Mouse (Mus musculus) neural tube, embryonic 13.5 days (tissue): ENCODE results near the gene Klhl2. TPM values are rescaled to one million over a fixed set of nuclear protein-coding genes. Genes with fewer than 3 reads are reported as not detected.
A peak's percentile ranks its signal among the peaks of the same experiment; 100 is the strongest.

Source experiments
- ATAC-seq: fragments of 200-750 bp; cut with Nextera tagmentation; 2 replicates; pipeline ENCODE4 v1.8.0; 2017; ENCODE audit warnings: low read depth, mild to moderate bottlenecking, moderate TSS enrichment, moderate library complexity
- H3K27ac ChIP-seq: fragments of 300-500 bp; sonication (generic); replicated peaks from 2 replicates; pipeline ENCODE4 v1.5.1; 2015; ENCODE audit warnings: moderate library complexity, mild to moderate bottlenecking, inconsistent platforms
- H3K27me3 ChIP-seq: fragments of 300-500 bp; sonication (generic); 2 replicates; pipeline ENCODE4 v1.6.1; 2015; ENCODE audit warnings: mild to moderate bottlenecking, inconsistent platforms
- H3K36me3 ChIP-seq: fragments of 300-500 bp; sonication (generic); 2 replicates; pipeline ENCODE4 v1.6.1; 2015; ENCODE audit warnings: mild to moderate bottlenecking, inconsistent platforms
- H3K4me1 ChIP-seq: fragments of 300-500 bp; sonication (generic); replicated peaks from 2 replicates; pipeline ENCODE4 v1.6.1; 2015; ENCODE audit warnings: inconsistent platforms
- H3K4me2 ChIP-seq: fragments of 300-500 bp; sonication (generic); 2 replicates; pipeline ENCODE4 v1.6.1; 2015; ENCODE audit warnings: inconsistent platforms, mild to moderate bottlenecking, moderate library complexity
- H3K4me3 ChIP-seq: fragments of 300-500 bp; sonication (generic); 2 replicates; pipeline ENCODE4 v1.5.1; 2015; ENCODE audit warnings: mild to moderate bottlenecking, inconsistent platforms
- H3K9ac ChIP-seq: fragments of 300-500 bp; sonication (generic); 2 replicates; pipeline ENCODE4 v1.6.1; 2015; ENCODE audit warnings: moderate library complexity, mild to moderate bottlenecking, inconsistent platforms
- H3K9me3 ChIP-seq: fragments of 300-500 bp; sonication (generic); 2 replicates; pipeline ENCODE4 v1.6.1; 2016; ENCODE audit warnings: inconsistent platforms
- WGBS: fragments of 180-500 bp; shearing (Covaris S2); methylation state at CpG from one replicate; pipeline ENCODE4 v1.1.7; 2015; 5-methylcytosine and 5-hydroxymethylcytosine counted together
- polyA plus RNA-seq: library from polyadenylated mRNA; unstranded; fragments of >200 nt; fragmentation: Nextera tagmentation; extraction: Ambion mirVana; gene quantifications from 2 replicates; pipeline ENCODE4 v1.2.1, GENCODE M21; 2015

The Klhl2 gene
- polyA plus RNA-seq, 1 experiment from 2014 or later = 32.3 TPM

- Histone ChIP-seq H3K27ac (no peak overlapping the region), H3K4me1 (no peaks in the 10 kb centered on the region), H3K9me3 (no peaks in the 10 kb centered on the region), H3K9ac (no peak overlapping the region), H3K4me3 (no peak overlapping the region), H3K4me2 (no peak overlapping the region), H3K27me3 (no peaks in the 10 kb centered on the region), H3K36me3 (peaks cover 71% of the 10 kb centered on the region)
- 86% methylated on average over 7 of the region's 7 CpGs for WGBS
- no peak for ATAC-seq
Observed at GRCm38 (mm10) chr8:64717868-64718267, 131.9 kb downstream of the Klhl2 start.

- Histone ChIP-seq H3K4me2 (no peak overlapping the region), H3K4me1 (no peaks in the 10 kb centered on the region), H3K27me3 (no peaks in the 10 kb centered on the region), H3K9me3 (no peaks in the 10 kb centered on the region), H3K27ac (no peak overlapping the region), H3K4me3 (no peak overlapping the region), H3K9ac (no peak overlapping the region), H3K36me3 (peaks cover 22% of the 10 kb centered on the region)
- WGBS = 93% methylated on average over 7 of the region's 7 CpGs
- ATAC-seq = no peak
Observed at GRCm38 (mm10) chr8:64712499-64712898, 137.3 kb downstream of the Klhl2 start.

GRCm38 (mm10) chr8:64711544-64711943 lies 138.3 kb downstream of the Klhl2 start:
- Histone ChIP-seq H3K9me3 (no peaks in the 10 kb centered on the region), H3K4me3 (no peak overlapping the region), H3K4me2 (no peak overlapping the region), H3K36me3 (peaks cover 13% of the 10 kb centered on the region), H3K27ac (no peak overlapping the region), H3K4me1 (no peaks in the 10 kb centered on the region), H3K27me3 (no peaks in the 10 kb centered on the region), H3K9ac (no peak overlapping the region)
- WGBS = 38% methylated on average over 1 of the region's 1 CpGs
- no peak for ATAC-seq

GRCm38 (mm10) chr8:64707481-64707880 lies 142.3 kb downstream of the Klhl2 start:
- Histone ChIP-seq H3K4me2 (no peak overlapping the region), H3K4me1 (no peaks in the 10 kb centered on the region), H3K27me3 (no peaks in the 10 kb centered on the region), H3K27ac (no peak overlapping the region), H3K9me3 (no peaks in the 10 kb centered on the region), H3K9ac (no peak overlapping the region), H3K4me3 (no peak overlapping the region), H3K36me3 (no peaks in the 10 kb centered on the region)
- ATAC-seq = no peak

GRCm38 (mm10) chr8:64703191-64703590 lies 146.6 kb downstream of the Klhl2 start:
- no peak for ATAC-seq
- 88% methylated on average over 1 of the region's 1 CpGs for WGBS
- Histone ChIP-seq H3K9me3 (no peaks in the 10 kb centered on the region), H3K27ac (no peak overlapping the region), H3K4me2 (no peak overlapping the region), H3K4me3 (no peak overlapping the region), H3K36me3 (no peaks in the 10 kb centered on the region), H3K4me1 (no peaks in the 10 kb centered on the region), H3K9ac (no peak overlapping the region), H3K27me3 (no peaks in the 10 kb centered on the region)

- peak within 1 kb of the TSS; percentile 99 for H3K27ac ChIP-seq
- H3K9me3 ChIP-seq = no peaks in the 10 kb centered on the region
- peak within 1 kb of the TSS; percentile 74 for H3K4me3 ChIP-seq
- H3K4me1 ChIP-seq = peaks cover 33% of the 10 kb centered on the region
- H3K4me2 ChIP-seq = peak within 1 kb of the TSS; percentile 57
- no peaks in the 10 kb centered on the region for H3K36me3 ChIP-seq
- peak within 1 kb of the TSS; percentile 96 for H3K9ac ChIP-seq
- ATAC-seq = peak; percentile 99
- under 1% methylated on average over 54 of the region's 54 CpGs for WGBS
- H3K27me3 ChIP-seq = no peaks in the 10 kb centered on the region
Observed at GRCm38 (mm10) chr8:64692651-64693201, 157.1 kb downstream of the Klhl2 start, which contains the start of gene Cpe. Cpe (minus strand) TSS chr8:64693054.

- WGBS = 10% methylated on average over 16 of the region's 16 CpGs
- H3K9me3 ChIP-seq = no peaks in the 10 kb centered on the region
- peak overlapping the region; percentile 96 for H3K9ac ChIP-seq
- peak overlapping the region; percentile 99 for H3K27ac ChIP-seq
- H3K36me3 ChIP-seq = no peaks in the 10 kb centered on the region
- no peaks in the 10 kb centered on the region for H3K27me3 ChIP-seq
- H3K4me3 ChIP-seq = peak overlapping the region; percentile 74
- H3K4me1 ChIP-seq = peaks cover 35% of the 10 kb centered on the region
- peak; percentile 14 for ATAC-seq
- peak overlapping the region; percentile 57 for H3K4me2 ChIP-seq
Observed at GRCm38 (mm10) chr8:64691591-64692401, 158.0 kb downstream of the Klhl2 start.

GRCm38 (mm10) chr8:64690845-64691244 lies 159.0 kb downstream of the Klhl2 start:
- 75% methylated on average over 6 of the region's 6 CpGs for WGBS
- Histone ChIP-seq H3K4me1 (peaks cover 35% of the 10 kb centered on the region), H3K9me3 (no peaks in the 10 kb centered on the region), H3K27ac (peak overlapping the region; percentile 33; the same call in 1 of the 2 replicates), H3K36me3 (no peaks in the 10 kb centered on the region), H3K9ac (peak overlapping the region; percentile 96), H3K27me3 (no peaks in the 10 kb centered on the region), H3K4me3 (peak overlapping the region; percentile 74), H3K4me2 (peak overlapping the region; percentile 57)
- ATAC-seq = no peak

GRCm38 (mm10) chr8:64690306-64690705 lies 159.5 kb downstream of the Klhl2 start:
- ATAC-seq = no peak
- WGBS = 67% methylated on average over 6 of the region's 6 CpGs
- Histone ChIP-seq H3K36me3 (no peaks in the 10 kb centered on the region), H3K27ac (no peak overlapping the region), H3K9ac (0 out of 2 replicates have a peak overlapping the region, but pooled peaks have one; percentile 5), H3K4me2 (peak overlapping the region; percentile 57), H3K4me1 (peaks cover 35% of the 10 kb centered on the region), H3K9me3 (no peaks in the 10 kb centered on the region), H3K27me3 (no peaks in the 10 kb centered on the region), H3K4me3 (peak overlapping the region; percentile 74)

Other genes starting within 250 kb of the Klhl2 start
- gene Cpe, start 157.0 kb downstream of the Klhl2 start, polyA plus RNA-seq = 662 and 663 TPM in 2 replicates
- 126 and 138 TPM in 2 replicates for gene Msmo1, start 116.2 kb downstream of the Klhl2 start, polyA plus RNA-seq
- gene Tmem192, start 97.2 kb upstream of the Klhl2 start, polyA plus RNA-seq = 28.8 and 29.0 TPM in 2 replicates
- 0.11 TPM in 1 of 2 replicates, not detected in the other for gene Trim75, start 137.8 kb upstream of the Klhl2 start, polyA plus RNA-seq
- not detected in 2 replicates for gene Trim61, start 168.5 kb upstream of the Klhl2 start, polyA plus RNA-seq
- not detected in 2 replicates for gene Trim60, start 168.6 kb upstream of the Klhl2 start, polyA plus RNA-seq
- 5.7 and 5.8 TPM in 2 replicates for gene Apela, start 187.3 kb upstream of the Klhl2 start, polyA plus RNA-seq
- gene Gm10663, start 225.0 kb upstream of the Klhl2 start, polyA plus RNA-seq = not detected in 2 replicates